Mouse (Mus musculus) thymus, adult 2 months (tissue): ENCODE data around the gene Zdhhc1.

Experiments used
- CTCF ChIP-seq: fragments of 200-500 bp; IDR thresholded peaks from 2 replicates; pipeline ENCODE4 v1.5.1; 2012; ENCODE audit warnings: mild to moderate bottlenecking, control low read depth, low read length, moderate library complexity, borderline replicate concordance; ENCODE audit not compliant: control insufficient read depth, poor library complexity, insufficient read depth; ENCODE audit errors: extremely low read depth
- POLR2A ChIP-seq: fragments of 200-500 bp; IDR thresholded peaks from 2 replicates; pipeline ENCODE4 v1.6.1; 2012; ENCODE audit warnings: mild to moderate bottlenecking, low read length, control low read depth, moderate library complexity; ENCODE audit not compliant: control insufficient read depth, poor library complexity, insufficient read depth; ENCODE audit errors: extremely low read depth

DNA sequence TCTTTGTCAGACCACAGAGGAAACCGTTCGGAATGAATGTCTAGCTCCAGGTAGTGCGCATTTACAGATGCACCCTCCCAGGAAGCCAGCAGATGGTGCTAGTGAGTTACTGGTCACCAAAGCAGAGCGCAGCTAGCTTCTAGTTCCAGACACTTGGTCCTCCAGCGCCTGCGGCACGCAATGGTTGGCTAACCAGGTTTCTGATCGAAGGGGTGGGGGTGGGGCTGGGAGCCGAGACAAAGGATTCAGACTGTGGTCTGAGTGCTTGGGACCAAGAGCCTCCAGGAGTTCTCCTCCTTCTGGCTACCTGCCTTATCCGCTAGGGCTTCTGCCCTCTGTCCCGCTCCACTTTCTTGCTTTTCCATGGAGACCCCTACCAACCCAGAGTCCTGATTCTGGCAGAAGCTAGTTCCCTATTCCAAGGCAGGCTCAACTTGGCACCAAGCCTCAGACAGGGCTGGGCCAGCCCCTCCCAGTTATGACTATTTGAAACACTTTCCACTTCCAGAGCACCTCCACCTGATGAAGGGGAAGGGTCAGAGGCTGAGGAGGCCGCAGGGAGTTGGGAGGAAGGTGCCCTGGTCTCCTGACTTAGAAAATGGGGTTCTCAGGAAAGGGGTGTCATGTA is 19.4 kb upstream of the Zdhhc1 start:
- TF ChIP-seq POLR2A (no peak), CTCF (peak; percentile 71; the same call in 1 of the 2 replicates)
